Mouse (Mus musculus) limb, embryonic 15.5 days (tissue): ENCODE data around the gene Chst14. TPM values are rescaled to one million over a fixed set of nuclear protein-coding genes. Genes with fewer than 3 reads are reported as not detected.

ENCODE experiments used
- ATAC-seq: fragments of 200-750 bp; cut with Nextera tagmentation; 2 replicates; pipeline ENCODE4 v1.8.0; 2017; ENCODE audit warnings: low read depth, moderate TSS enrichment; ENCODE audit not compliant: insufficient number of reproducible peaks, low FRiP score, low TSS enrichment
- H3K27ac ChIP-seq: fragments of 300-500 bp; sonication (generic); 2 replicates; pipeline ENCODE4 v1.5.1; 2015; ENCODE audit warnings: moderate library complexity, mild to moderate bottlenecking, inconsistent platforms
- H3K27me3 ChIP-seq: fragments of 300-500 bp; sonication (generic); 2 replicates; pipeline ENCODE4 v1.6.1; 2015; ENCODE audit warnings: inconsistent platforms
- H3K36me3 ChIP-seq: fragments of 300-500 bp; sonication (generic); 2 replicates; pipeline ENCODE4 v1.6.1; 2015; ENCODE audit warnings: inconsistent platforms
- H3K4me1 ChIP-seq: fragments of 300-500 bp; sonication (generic); 2 replicates; pipeline ENCODE4 v1.6.1; 2015; ENCODE audit warnings: inconsistent platforms
- H3K4me2 ChIP-seq: fragments of 300-500 bp; sonication (generic); 2 replicates; pipeline ENCODE4 v1.6.1; 2015; ENCODE audit warnings: mild to moderate bottlenecking, inconsistent platforms
- H3K4me3 ChIP-seq: fragments of 300-500 bp; sonication (generic); 2 replicates; pipeline ENCODE4 v1.5.1; 2015; ENCODE audit warnings: mild to moderate bottlenecking, inconsistent platforms
- H3K9ac ChIP-seq: fragments of 300-500 bp; sonication (generic); 2 replicates; pipeline ENCODE4 v1.6.1; 2015; ENCODE audit warnings: inconsistent platforms
- H3K9me3 ChIP-seq: fragments of 300-500 bp; sonication (generic); 2 replicates; pipeline ENCODE4 v1.6.1; 2016; ENCODE audit warnings: inconsistent platforms
- WGBS: fragments of 180-500 bp; shearing (Covaris S2); methylation state at CpG from one replicate; pipeline ENCODE4 v1.1.7; 2015; 5-methylcytosine and 5-hydroxymethylcytosine counted together
- polyA plus RNA-seq: library from polyadenylated mRNA; unstranded; fragments of >200 nt; fragmentation: Nextera tagmentation; extraction: Ambion mirVana; gene quantifications from 2 replicates; pipeline ENCODE4 v1.2.1, GENCODE M21; 2015

Chst14 gene
- polyA plus RNA-seq, 1 experiment from 2014 or later, result 47.0 TPM

GRCm38 (mm10) chr2:118949699-118950098 lies 23.4 kb downstream of the Chst14 start:
- Histone ChIP-seq H3K4me1 (peaks cover 4% of the 10 kb centered on the region; the same call in 1 of the 2 replicates), H3K4me3 (no peak overlapping the region), H3K4me2 (no peak overlapping the region), H3K27me3 (0 out of 2 replicates have a peak, but pooled peaks cover 3% of the 10 kb centered on the region), H3K9ac (no peak overlapping the region), H3K9me3 (no peaks in the 10 kb centered on the region), H3K27ac (no peak overlapping the region), H3K36me3 (no peaks in the 10 kb centered on the region)
- 62% methylated on average over 3 of the region's 3 CpGs for WGBS
- ATAC-seq, result no peak

DNA sequence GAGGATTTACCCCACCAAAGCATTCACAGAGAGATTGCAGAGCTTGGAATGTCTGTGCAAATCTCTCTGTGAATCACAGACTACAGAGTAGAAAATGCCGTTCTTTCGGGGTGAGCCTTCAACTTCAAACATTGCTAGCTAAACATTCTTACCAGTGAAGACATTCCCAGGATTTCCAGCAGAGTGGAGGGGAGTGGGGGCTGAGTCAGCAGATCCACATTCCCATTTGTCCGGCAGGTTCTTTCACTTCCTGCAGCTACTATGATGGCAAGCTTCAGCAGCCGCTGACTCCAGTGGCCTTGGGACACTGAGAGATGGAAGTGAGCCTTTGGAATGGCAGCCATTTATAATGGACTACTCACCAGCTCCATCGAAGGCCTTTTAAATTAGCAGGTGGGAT lies 30.2 kb downstream of the Chst14 start:
- 78% methylated on average over 5 of the region's 5 CpGs for WGBS
- Histone ChIP-seq H3K9ac (no peak overlapping the region), H3K9me3 (no peaks in the 10 kb centered on the region), H3K4me3 (no peak overlapping the region), H3K27ac (no peak overlapping the region), H3K4me2 (no peak overlapping the region), H3K4me1 (no peaks in the 10 kb centered on the region), H3K36me3 (no peaks in the 10 kb centered on the region), H3K27me3 (no peaks in the 10 kb centered on the region)
- no peak for ATAC-seq

DNA sequence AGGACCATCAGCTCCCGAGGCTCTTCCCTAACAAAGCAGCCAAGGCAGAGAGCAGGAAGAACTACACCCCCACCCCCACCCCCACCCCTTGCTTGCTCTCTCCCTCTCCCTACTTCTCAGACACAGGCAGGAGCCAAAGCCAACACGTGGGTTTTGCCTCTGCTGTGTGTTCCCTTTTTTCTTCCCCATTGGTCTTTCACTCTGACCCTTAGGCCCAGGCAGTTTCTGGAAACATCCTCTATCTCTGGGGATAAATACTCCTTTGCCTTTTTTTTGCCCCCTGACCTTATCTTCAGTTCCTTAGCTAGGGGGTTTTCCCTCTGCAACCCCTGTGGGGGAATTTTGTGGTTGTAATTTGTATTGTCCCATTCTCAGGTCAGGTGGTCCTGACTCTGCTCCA lies 33.3 kb downstream of the Chst14 start:
- WGBS, result 22% methylated on average over 2 of the region's 2 CpGs
- no peak overlapping the region for H3K4me2 ChIP-seq
- H3K9ac ChIP-seq, result no peak overlapping the region
- H3K27ac ChIP-seq, result no peak overlapping the region
- H3K27me3 ChIP-seq, result no peaks in the 10 kb centered on the region
- no peak for ATAC-seq
- no peak overlapping the region for H3K4me3 ChIP-seq
- no peaks in the 10 kb centered on the region for H3K36me3 ChIP-seq
- H3K4me1 ChIP-seq, result no peaks in the 10 kb centered on the region
- H3K9me3 ChIP-seq, result no peaks in the 10 kb centered on the region

DNA sequence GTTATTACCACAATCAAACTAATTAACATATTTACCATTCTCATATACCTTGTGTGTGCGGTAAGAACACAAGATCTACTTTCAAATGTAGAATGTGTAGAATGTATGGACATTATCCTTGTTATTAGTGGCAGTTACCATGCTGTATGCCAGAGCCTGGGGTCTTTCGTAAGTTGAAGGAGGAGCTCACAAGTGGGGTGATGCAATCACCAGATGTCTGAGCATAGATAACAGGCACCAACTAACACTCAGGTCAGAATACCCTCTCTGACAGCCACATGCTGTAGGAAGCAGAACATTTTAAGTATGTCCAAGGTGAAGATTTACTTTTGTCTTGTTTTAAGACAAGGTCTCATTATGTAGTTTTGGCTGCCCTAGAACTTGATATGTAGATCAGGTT lies 34.1 kb downstream of the Chst14 start:
- H3K9me3 ChIP-seq, result no peaks in the 10 kb centered on the region
- no peak overlapping the region for H3K9ac ChIP-seq
- H3K4me3 ChIP-seq, result no peak overlapping the region
- no peaks in the 10 kb centered on the region for H3K36me3 ChIP-seq
- no peak overlapping the region for H3K27ac ChIP-seq
- no peak for ATAC-seq
- no peak overlapping the region for H3K4me2 ChIP-seq
- WGBS, result 84% methylated on average over 2 of the region's 2 CpGs
- H3K4me1 ChIP-seq, result no peaks in the 10 kb centered on the region
- no peaks in the 10 kb centered on the region for H3K27me3 ChIP-seq

DNA sequence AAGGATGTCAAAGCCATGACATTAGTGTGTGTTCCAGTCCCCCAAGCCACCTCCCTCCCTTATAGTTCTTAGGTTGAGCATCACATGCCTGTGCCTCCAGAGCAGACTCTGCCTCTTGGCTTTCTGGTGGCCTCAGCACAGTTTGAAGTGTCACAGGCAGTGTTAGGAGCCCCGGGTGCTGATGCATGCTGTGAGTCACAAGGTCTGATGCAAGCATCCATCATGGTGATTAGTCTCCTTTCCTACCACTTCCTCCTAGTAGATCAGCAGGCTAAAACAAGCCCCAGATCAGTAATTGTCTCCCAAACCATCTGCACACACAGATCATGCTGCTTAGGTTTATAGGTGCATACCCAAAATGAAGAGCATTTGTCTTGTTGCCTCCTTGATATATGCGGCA lies 35.2 kb downstream of the Chst14 start:
- H3K4me2 ChIP-seq, result no peak overlapping the region

DNA sequence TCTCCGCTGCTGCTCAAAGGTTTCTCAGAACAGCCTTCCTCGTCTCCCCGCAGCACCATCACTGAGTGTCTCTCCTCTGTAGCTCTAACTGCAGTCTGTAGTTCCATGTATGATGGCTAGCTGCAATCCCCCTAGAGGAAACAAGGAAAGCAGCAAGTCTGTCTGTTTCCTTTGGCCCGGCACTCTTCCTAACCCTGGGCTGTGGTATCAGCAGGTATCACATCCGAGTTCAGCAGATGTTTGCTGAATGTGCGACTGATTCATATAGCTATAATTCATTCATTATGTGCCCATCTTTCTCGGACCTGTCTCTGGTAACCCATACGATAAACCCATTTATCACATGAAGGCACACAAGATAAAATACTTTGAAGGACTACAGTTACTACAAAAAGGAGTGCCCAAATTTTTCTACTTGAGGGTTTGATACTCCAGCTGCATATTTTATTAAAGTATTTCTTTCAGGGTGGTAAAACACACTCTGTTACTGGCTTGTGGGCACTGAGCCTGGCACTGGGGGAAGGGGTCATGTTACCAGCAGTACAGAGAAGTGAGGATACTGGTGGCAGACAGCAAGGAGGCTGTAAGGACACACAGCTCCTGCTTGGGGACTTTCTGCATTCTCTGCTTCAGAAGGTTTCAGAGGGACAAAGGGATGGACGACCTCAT lies 36.8 kb downstream of the Chst14 start:
- Histone ChIP-seq H3K36me3 (no peaks in the 10 kb centered on the region), H3K9me3 (no peaks in the 10 kb centered on the region), H3K9ac (no peak overlapping the region), H3K27me3 (no peaks in the 10 kb centered on the region), H3K4me2 (no peak overlapping the region), H3K4me1 (no peaks in the 10 kb centered on the region), H3K4me3 (no peak overlapping the region), H3K27ac (no peak overlapping the region)
- WGBS, result 49% methylated on average over 9 of the region's 9 CpGs
- ATAC-seq, result no peak

More for the DNA sequence above, 35.2 kb downstream of the Chst14 start:
- WGBS, result 30% methylated on average over 2 of the region's 2 CpGs
- Histone ChIP-seq H3K9me3 (no peaks in the 10 kb centered on the region), H3K27ac (no peak overlapping the region), H3K9ac (no peak overlapping the region), H3K27me3 (no peaks in the 10 kb centered on the region), H3K36me3 (no peaks in the 10 kb centered on the region), H3K4me3 (no peak overlapping the region), H3K4me1 (no peaks in the 10 kb centered on the region)
- ATAC-seq, result no peak

- H3K36me3 ChIP-seq, result no peaks in the 10 kb centered on the region
- H3K9ac ChIP-seq, result no peak overlapping the region
- ATAC-seq, result no peak
- no peak overlapping the region for H3K27ac ChIP-seq
- no peak overlapping the region for H3K4me2 ChIP-seq
- 64% methylated on average over 7 of the region's 7 CpGs for WGBS
- no peaks in the 10 kb centered on the region for H3K27me3 ChIP-seq
- H3K9me3 ChIP-seq, result no peaks in the 10 kb centered on the region
- no peak overlapping the region for H3K4me3 ChIP-seq
- H3K4me1 ChIP-seq, result no peaks in the 10 kb centered on the region
These were observed 37.3 kb downstream of the Chst14 start for GRCm38 (mm10) chr2:118963676-118964012.

DNA sequence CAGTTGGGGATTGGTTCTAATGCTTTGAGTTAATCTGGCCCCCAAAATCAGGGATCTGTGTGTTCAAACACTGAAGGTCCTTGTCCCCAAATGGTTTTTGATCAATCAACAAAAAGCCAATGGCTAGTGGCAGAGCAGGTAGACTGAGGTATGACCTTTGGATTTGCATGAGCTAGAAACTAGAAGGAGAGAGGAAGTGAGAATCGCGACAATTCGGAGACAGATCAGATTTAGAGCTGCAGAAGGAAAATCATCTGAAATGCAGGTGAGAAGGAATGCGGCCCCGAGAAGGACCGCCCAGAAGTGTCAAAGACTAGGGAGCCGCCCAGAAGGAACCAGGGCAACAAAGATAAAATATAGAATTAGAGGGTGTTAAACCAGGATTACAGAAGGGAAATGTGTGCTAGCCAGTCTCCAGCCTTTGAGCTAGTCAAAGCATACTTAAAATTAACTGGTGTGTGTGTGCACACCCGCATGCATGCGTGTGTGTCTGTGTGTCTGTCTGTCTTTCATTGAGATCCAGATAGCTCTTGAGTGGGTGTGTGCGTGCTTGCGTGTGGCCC lies 43.4 kb downstream of the Chst14 start:
- H3K27ac ChIP-seq, result no peak overlapping the region
- no peak overlapping the region for H3K4me3 ChIP-seq
- H3K9me3 ChIP-seq, result no peaks in the 10 kb centered on the region
- H3K4me1 ChIP-seq, result peaks cover 5% of the 10 kb centered on the region; the same call in 1 of the 2 replicates
- ATAC-seq, result no peak
- H3K36me3 ChIP-seq, result no peaks in the 10 kb centered on the region
- H3K27me3 ChIP-seq, result peaks cover 10% of the 10 kb centered on the region
- 80% methylated on average over 11 of the region's 11 CpGs for WGBS
- no peak overlapping the region for H3K9ac ChIP-seq
- H3K4me2 ChIP-seq, result no peak overlapping the region

GRCm38 (mm10) chr2:118972048-118972447 lies 45.8 kb downstream of the Chst14 start:
- H3K9ac ChIP-seq, result no peak overlapping the region
- no peak overlapping the region for H3K27ac ChIP-seq
- no peak for ATAC-seq
- H3K36me3 ChIP-seq, result no peaks in the 10 kb centered on the region
- H3K9me3 ChIP-seq, result no peaks in the 10 kb centered on the region
- peaks cover 26% of the 10 kb centered on the region for H3K27me3 ChIP-seq
- no peak overlapping the region for H3K4me2 ChIP-seq
- peaks cover 15% of the 10 kb centered on the region for H3K4me1 ChIP-seq
- whole genome bisulfite sequencing, result 79% methylated on average over 5 of the region's 5 CpGs
- no peak overlapping the region for H3K4me3 ChIP-seq

DNA sequence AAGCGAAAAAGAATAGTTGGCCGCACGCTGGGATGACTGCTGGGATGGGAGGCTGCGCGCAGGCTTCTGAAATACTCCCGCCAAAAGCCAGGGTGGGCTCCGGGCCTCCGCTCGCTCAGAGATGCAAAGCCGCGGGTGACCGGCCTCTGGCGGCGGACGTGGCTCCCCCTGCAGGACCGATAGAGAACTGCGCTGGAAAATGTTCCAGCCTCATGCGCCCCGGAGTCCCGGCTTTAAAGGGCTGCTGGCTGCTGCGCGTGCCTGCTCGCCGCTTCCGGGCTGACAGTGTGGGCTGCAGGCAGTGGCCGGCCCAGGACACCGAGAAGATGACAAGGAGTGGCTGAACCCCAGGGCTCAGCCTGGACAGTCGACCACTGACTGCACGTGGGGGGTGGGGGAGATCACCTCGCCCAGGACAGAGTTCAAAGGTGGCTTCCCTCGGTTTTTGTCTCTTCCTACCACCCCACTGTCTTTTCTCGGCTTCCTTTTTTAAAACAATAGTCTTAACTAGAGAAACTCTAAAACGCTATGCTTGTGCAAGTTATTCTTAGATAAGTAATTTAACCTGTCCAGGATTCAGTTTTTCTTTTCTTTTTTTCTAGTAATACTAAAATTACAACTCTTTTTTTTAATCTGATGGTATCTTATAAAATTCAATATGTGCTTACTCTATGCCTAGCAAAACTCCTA lies 46.5 kb downstream of the Chst14 start:
- Histone ChIP-seq H3K9ac (no peak overlapping the region), H3K4me3 (peak overlapping the region; percentile 38), H3K9me3 (no peaks in the 10 kb centered on the region), H3K4me1 (peaks cover 15% of the 10 kb centered on the region), H3K4me2 (peak overlapping the region; percentile 77), H3K27ac (no peak overlapping the region), H3K27me3 (peaks cover 34% of the 10 kb centered on the region), H3K36me3 (no peaks in the 10 kb centered on the region)
- peak; percentile 33; the same call in 1 of the 2 replicates for ATAC-seq
- WGBS, result under 1% methylated on average over 33 of the region's 33 CpGs

DNA sequence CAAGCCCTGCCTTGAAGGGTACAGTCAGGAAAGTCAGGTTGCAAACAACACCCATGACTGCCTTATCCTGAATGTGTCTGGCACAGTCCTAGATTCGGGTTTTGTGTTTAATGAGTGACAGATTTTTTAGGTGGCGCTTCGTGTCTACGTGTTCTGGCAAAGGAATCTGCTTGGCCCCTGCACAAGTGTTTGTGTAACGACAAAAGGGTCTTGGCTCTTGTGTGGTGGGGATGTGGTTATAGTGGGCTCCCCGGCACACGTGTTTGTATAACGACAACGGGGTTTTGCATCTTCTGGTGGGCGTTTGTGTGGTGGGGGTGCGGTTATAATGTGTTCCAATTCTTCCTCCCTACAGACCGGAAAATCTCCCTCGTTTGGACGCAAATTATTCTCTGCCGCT lies 49.6 kb downstream of the Chst14 start:
- no peaks in the 10 kb centered on the region for H3K36me3 ChIP-seq
- H3K4me2 ChIP-seq, result peak overlapping the region; percentile 92
- peak overlapping the region; percentile 61; the same call in 1 of the 2 replicates for H3K9ac ChIP-seq
- peaks cover 15% of the 10 kb centered on the region for H3K4me1 ChIP-seq
- no peak for ATAC-seq
- no peak overlapping the region for H3K27ac ChIP-seq
- no peaks in the 10 kb centered on the region for H3K9me3 ChIP-seq
- WGBS, result 4% methylated on average over 15 of the region's 15 CpGs
- peaks cover 38% of the 10 kb centered on the region for H3K27me3 ChIP-seq
- H3K4me3 ChIP-seq, result peak overlapping the region; percentile 55

DNA sequence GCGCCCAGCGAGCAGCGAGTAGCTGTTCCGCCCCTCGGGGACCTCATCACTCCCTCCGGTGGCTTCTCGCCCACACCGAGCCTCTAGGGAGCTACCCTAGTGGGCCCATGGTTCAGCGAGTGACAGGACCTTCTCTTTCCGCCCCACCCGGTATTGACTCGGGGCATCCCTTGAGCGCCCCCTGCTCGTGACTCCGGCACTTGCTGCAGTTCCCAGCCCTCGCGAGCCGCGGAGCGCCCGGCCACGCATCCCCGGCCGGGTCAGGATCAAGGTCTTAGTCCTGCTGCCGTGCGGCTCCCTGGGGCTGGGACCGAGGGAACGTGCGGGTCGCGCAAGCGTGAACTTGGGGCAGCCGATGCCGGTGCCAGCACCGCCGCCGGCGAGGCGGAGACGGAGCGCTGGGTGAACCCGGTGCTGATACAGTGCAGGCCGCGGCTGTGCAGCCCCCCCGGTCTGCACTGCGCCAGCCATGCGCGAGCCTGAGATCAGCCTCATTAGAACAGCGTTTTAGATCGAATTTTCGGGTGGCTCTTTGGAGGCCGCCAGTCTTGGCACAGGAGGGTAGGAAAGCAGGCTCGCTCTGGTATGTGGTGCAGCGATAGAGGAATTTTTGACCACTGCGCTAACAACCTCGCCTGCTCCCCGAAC lies 50.1 kb downstream of the Chst14 start:
- H3K9me3 ChIP-seq, result no peaks in the 10 kb centered on the region
- no peak overlapping the region for H3K27ac ChIP-seq
- 1% methylated on average over 57 of the region's 57 CpGs for WGBS
- H3K4me3 ChIP-seq, result peak overlapping the region; percentile 55
- ATAC-seq, result peak; percentile 84
- no peaks in the 10 kb centered on the region for H3K36me3 ChIP-seq
- peaks cover 15% of the 10 kb centered on the region for H3K4me1 ChIP-seq
- H3K27me3 ChIP-seq, result peaks cover 38% of the 10 kb centered on the region
- H3K9ac ChIP-seq, result peak overlapping the region; percentile 61
- peak overlapping the region; percentile 92 for H3K4me2 ChIP-seq
